Mouse (Mus musculus) embryonic facial prominence, embryonic 11.5 days (tissue): Measurements from ENCODE around the gene Mtmr11. TPM values are rescaled to one million over a fixed set of nuclear protein-coding genes. Genes with fewer than 3 reads are reported as not detected.

ENCODE experiments used
- ATAC-seq: fragments of 200-750 bp; cut with Nextera tagmentation; replicated peaks from 2 replicates; pipeline ENCODE4 v1.8.0; 2017; ENCODE audit warnings: low read depth; ENCODE audit not compliant: insufficient number of reproducible peaks, low FRiP score, low TSS enrichment
- DNase-seq: peaks from one replicate; pipeline ENCODE4 v3.0.0-alpha.2; 2015; ENCODE audit warnings: low spot score
- H3K27ac ChIP-seq: fragments of 300-500 bp; sonication (generic); replicated peaks from 2 replicates; pipeline ENCODE4 v1.5.1; 2014; ENCODE audit warnings: mild to moderate bottlenecking, low read depth, low read length, control low read depth
- H3K27me3 ChIP-seq: fragments of 300-500 bp; sonication (generic); 2 replicates; pipeline ENCODE4 v1.6.1; 2014; ENCODE audit warnings: mild to moderate bottlenecking, low read length, moderate library complexity, mixed read lengths; ENCODE audit not compliant: control insufficient read depth, insufficient read depth
- H3K36me3 ChIP-seq: fragments of 300-500 bp; sonication (generic); replicated peaks from 2 replicates; pipeline ENCODE4 v1.6.1; 2014; ENCODE audit warnings: low read depth, mild to moderate bottlenecking, low read length, moderate library complexity, mixed read lengths; ENCODE audit not compliant: control insufficient read depth, insufficient read depth
- H3K4me1 ChIP-seq: fragments of 300-500 bp; sonication (generic); 2 replicates; pipeline ENCODE4 v1.6.1; 2014; ENCODE audit warnings: low read length, mixed read lengths; ENCODE audit not compliant: control insufficient read depth, insufficient read depth
- H3K4me2 ChIP-seq: fragments of 300-500 bp; sonication (generic); 2 replicates; pipeline ENCODE4 v1.6.1; 2014; ENCODE audit warnings: low read depth, mild to moderate bottlenecking, control low read depth, low read length, moderate library complexity
- H3K4me3 ChIP-seq: fragments of 300-500 bp; sonication (generic); 2 replicates; pipeline ENCODE4 v1.5.1; 2014; ENCODE audit warnings: low read depth, low read length, control low read depth
- H3K9ac ChIP-seq: fragments of 300-500 bp; sonication (generic); replicated peaks from 2 replicates; pipeline ENCODE4 v1.6.1; 2014; ENCODE audit warnings: mild to moderate bottlenecking, control low read depth, low read length
- H3K9me3 ChIP-seq: fragments of 300-500 bp; sonication (generic); replicated peaks from 2 replicates; pipeline ENCODE4 v1.6.1; 2016; ENCODE audit warnings: mild to moderate bottlenecking, low read length, inconsistent platforms, mixed read lengths; ENCODE audit not compliant: control insufficient read depth
- WGBS: fragments of 180-500 bp; shearing (Covaris S2); extraction: QIAGEN DNeasy Blood & Tissue Kit; methylation state at CpG from one replicate; pipeline ENCODE4 v1.1.7; 2014; 5-methylcytosine and 5-hydroxymethylcytosine counted together
- polyA plus RNA-seq: library from polyadenylated mRNA; unstranded; fragments of >200 nt; fragmentation: Nextera tagmentation; extraction: Ambion mirVana; gene quantifications from 2 replicates; pipeline ENCODE4 v1.2.1, GENCODE M21; 2014

The Mtmr11 gene
- polyA plus RNA-seq, result 25.0 and 28.4 TPM in 2 replicates

- H3K4me3 ChIP-seq, result peak within 1 kb of the TSS; percentile 52
- no peaks in the 10 kb centered on the region for H3K27me3 ChIP-seq
- peak within 1 kb of the TSS; percentile 63 for H3K27ac ChIP-seq
- H3K36me3 ChIP-seq, result no peaks in the 10 kb centered on the region
- DNase-seq (peak; percentile 51), ATAC-seq (no peak)
- peak within 1 kb of the TSS; percentile 59 for H3K9ac ChIP-seq
- WGBS, result 11% methylated on average over 16 of the region's 16 CpGs
- H3K4me1 ChIP-seq, result peaks cover 6% of the 10 kb centered on the region; the same call in 1 of the 2 replicates
- H3K4me2 ChIP-seq, result peak within 1 kb of the TSS; percentile 82
- no peaks in the 10 kb centered on the region for H3K9me3 ChIP-seq
Observed at GRCm38 (mm10) chr3:96161869-96162840, at the start of gene Mtmr11. Gene Mtmr11, plus strand, starts transcription at chr3:96162004.

- H3K9me3 ChIP-seq, result no peaks in the 10 kb centered on the region
- H3K4me1 ChIP-seq, result no peaks in the 10 kb centered on the region
- no peak overlapping the region for H3K9ac ChIP-seq
- ATAC-seq (no peak), DNase-seq (no peak)
- no peak overlapping the region for H3K4me3 ChIP-seq
- H3K36me3 ChIP-seq, result no peaks in the 10 kb centered on the region
- 47% methylated on average over 3 of the region's 3 CpGs for WGBS
- H3K27ac ChIP-seq, result no peak overlapping the region
- no peak overlapping the region for H3K4me2 ChIP-seq
- H3K27me3 ChIP-seq, result no peaks in the 10 kb centered on the region
Observed at GRCm38 (mm10) chr3:96113251-96113650, 48.6 kb upstream of the Mtmr11 start.

GRCm38 (mm10) chr3:96118142-96118541, 43.7 kb upstream of the Mtmr11 start:
- ATAC-seq (no peak), DNase-seq (no peak)
- Histone ChIP-seq H3K36me3 (no peaks in the 10 kb centered on the region), H3K4me2 (no peak overlapping the region), H3K9ac (no peak overlapping the region), H3K9me3 (no peaks in the 10 kb centered on the region), H3K4me1 (no peaks in the 10 kb centered on the region), H3K4me3 (no peak overlapping the region), H3K27me3 (no peaks in the 10 kb centered on the region), H3K27ac (no peak overlapping the region)
- 81% methylated on average over 2 of the region's 2 CpGs for WGBS

GRCm38 (mm10) chr3:96118702-96119101, 43.1 kb upstream of the Mtmr11 start:
- Histone ChIP-seq H3K9me3 (no peaks in the 10 kb centered on the region), H3K4me2 (no peak overlapping the region), H3K4me3 (no peak overlapping the region), H3K9ac (no peak overlapping the region), H3K4me1 (no peaks in the 10 kb centered on the region), H3K27me3 (no peaks in the 10 kb centered on the region), H3K36me3 (no peaks in the 10 kb centered on the region), H3K27ac (no peak overlapping the region)
- no peak for ATAC-seq
- WGBS, result 98% methylated on average over 2 of the region's 2 CpGs
- no peak for DNase-seq

DNA sequence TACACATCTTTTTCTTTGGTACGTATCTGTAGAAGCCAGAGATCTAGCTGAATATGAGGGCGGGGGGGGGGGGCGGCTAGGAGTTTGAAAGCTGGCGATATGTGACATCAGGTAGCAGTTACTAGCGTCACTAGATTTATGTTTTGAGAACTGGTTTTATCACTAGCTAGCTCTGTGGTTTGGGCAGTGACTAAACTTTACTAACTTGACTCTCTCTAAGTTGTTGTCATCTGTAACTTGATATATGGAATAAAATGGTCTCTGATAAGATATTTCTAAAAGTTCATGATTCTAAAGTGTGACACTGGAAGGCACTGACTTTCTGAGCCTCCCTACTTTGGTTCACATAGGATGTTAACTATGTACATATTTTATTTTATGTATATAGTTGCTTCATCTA, 37.6 kb upstream of the Mtmr11 start:
- Histone ChIP-seq H3K4me1 (no peaks in the 10 kb centered on the region), H3K9me3 (no peaks in the 10 kb centered on the region), H3K4me2 (no peak overlapping the region), H3K9ac (no peak overlapping the region), H3K36me3 (no peaks in the 10 kb centered on the region), H3K27me3 (no peaks in the 10 kb centered on the region), H3K27ac (no peak overlapping the region), H3K4me3 (no peak overlapping the region)
- no peak for ATAC-seq
- DNase-seq, result no peak
- 90% methylated on average over 5 of the region's 5 CpGs for WGBS

DNA sequence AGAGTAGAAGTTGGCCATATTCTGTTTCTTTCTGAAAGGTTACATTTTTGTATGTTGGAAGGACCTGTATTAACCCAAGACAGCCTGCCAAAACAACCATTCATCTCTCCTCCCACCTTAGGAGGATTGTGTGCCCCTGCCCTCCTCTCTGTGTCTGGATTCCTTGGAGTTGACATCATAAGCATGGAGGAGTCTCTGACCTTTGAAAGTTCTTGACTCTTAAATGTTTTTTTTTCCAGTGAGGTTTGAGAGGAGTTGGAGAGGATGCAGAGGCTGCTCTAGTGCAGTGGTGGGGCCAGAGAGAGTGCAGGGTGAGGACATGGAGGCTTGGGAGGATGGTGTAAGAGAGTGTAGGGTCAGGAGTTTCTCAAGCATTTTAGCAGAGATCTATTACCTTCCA, 33.7 kb upstream of the Mtmr11 start:
- no peaks in the 10 kb centered on the region for H3K36me3 ChIP-seq
- no peak overlapping the region for H3K27ac ChIP-seq
- H3K4me2 ChIP-seq, result no peak overlapping the region
- ATAC-seq, result no peak
- H3K9me3 ChIP-seq, result no peaks in the 10 kb centered on the region
- no peak overlapping the region for H3K4me3 ChIP-seq
- no peak for DNase-seq
- H3K9ac ChIP-seq, result no peak overlapping the region
- no peaks in the 10 kb centered on the region for H3K4me1 ChIP-seq
- no peaks in the 10 kb centered on the region for H3K27me3 ChIP-seq

DNA sequence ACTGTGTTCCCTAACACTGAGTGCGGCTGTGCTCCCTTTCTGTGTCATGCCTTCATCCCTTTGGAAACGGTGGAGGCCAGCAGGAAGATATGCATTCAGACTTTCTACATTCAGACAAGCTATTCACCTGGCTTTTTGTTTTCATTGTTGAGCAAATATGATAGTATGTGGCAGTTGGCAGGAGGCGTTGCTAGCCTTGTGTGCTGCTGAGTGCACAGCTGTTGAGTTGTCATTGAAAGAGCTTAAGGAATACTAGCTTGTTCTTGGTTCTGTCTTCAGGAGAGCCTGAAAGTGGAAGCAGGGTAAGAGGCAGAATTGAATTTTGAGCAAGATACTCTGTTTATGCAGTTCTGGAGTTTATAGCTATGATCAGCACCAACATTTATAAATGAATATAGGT, 29.3 kb upstream of the Mtmr11 start:
- no peak overlapping the region for H3K4me2 ChIP-seq
- H3K27ac ChIP-seq, result no peak overlapping the region
- ATAC-seq (no peak), DNase-seq (no peak)
- no peaks in the 10 kb centered on the region for H3K9me3 ChIP-seq
- no peaks in the 10 kb centered on the region for H3K4me1 ChIP-seq
- H3K9ac ChIP-seq, result no peak overlapping the region
- no peaks in the 10 kb centered on the region for H3K36me3 ChIP-seq
- H3K4me3 ChIP-seq, result no peak overlapping the region
- H3K27me3 ChIP-seq, result no peaks in the 10 kb centered on the region
- WGBS, result 80% methylated on average over 3 of the region's 3 CpGs

DNA sequence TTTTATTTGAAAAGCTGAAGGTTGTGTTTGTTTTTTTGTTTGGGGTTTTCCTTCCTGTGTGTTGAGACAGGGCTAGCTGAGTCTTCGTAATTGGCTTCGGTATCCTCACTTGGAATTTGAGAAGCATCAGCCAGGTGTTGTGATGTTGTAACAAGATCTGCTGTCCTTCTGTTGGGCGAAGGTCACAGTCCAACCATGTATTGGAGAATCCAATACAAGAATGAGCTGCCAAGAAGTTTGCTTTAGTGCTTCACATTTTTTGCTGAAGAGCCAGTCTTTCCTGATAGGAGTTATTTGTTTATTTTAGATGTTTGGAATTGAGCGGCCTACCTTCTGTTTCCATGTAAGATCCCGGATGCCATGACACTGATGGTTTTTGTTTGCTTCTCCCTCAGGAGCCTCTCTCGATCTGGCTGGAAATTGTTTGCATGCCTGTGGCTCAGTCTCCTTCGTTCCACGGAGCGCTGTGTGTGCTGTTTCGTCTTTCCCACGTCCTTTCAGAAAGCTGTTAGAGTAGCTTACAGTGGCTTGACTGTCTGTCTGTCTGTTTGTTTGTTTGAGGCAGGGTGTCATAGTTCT, 28.4 kb upstream of the Mtmr11 start:
- ATAC-seq (no peak), DNase-seq (no peak)
- H3K4me2 ChIP-seq, result no peak overlapping the region
- no peaks in the 10 kb centered on the region for H3K36me3 ChIP-seq
- no peak overlapping the region for H3K27ac ChIP-seq
- no peak overlapping the region for H3K9ac ChIP-seq
- H3K9me3 ChIP-seq, result no peaks in the 10 kb centered on the region
- H3K27me3 ChIP-seq, result no peaks in the 10 kb centered on the region
- no peaks in the 10 kb centered on the region for H3K4me1 ChIP-seq
- no peak overlapping the region for H3K4me3 ChIP-seq
- WGBS, result 56% methylated on average over 11 of the region's 11 CpGs
